Mouse (Mus musculus) hindbrain, embryonic 12.5 days (tissue): ENCODE measurements around the gene 4930556J24Rik. TPM values are rescaled to one million over a fixed set of nuclear protein-coding genes. Genes with fewer than 3 reads are reported as not detected.
"Not testable (repeated sequence)": the region's sequence is repeated elsewhere in the genome, so short reads cannot be mapped to it uniquely, and the experiment has no call there.

Experiments
- ATAC-seq: fragments of 200-750 bp; cut with Nextera tagmentation; 2 replicates; pipeline ENCODE4 v1.8.0; 2017; ENCODE audit warnings: moderate TSS enrichment; ENCODE audit not compliant: low FRiP score
- H3K27ac ChIP-seq: fragments of 300-500 bp; sonication (generic); 2 replicates; pipeline ENCODE4 v1.5.1; 2016; ENCODE audit warnings: mild to moderate bottlenecking
- H3K27me3 ChIP-seq: fragments of 300-500 bp; sonication (generic); 2 replicates; pipeline ENCODE4 v1.6.1; 2016; ENCODE audit warnings: mild to moderate bottlenecking
- H3K36me3 ChIP-seq: fragments of 300-500 bp; sonication (generic); 2 replicates; pipeline ENCODE4 v1.6.1; 2016; ENCODE audit warnings: mild to moderate bottlenecking
- H3K4me1 ChIP-seq: fragments of 300-500 bp; sonication (generic); 2 replicates; pipeline ENCODE4 v1.6.1; 2016
- H3K4me2 ChIP-seq: fragments of 300-500 bp; sonication (generic); replicated peaks from 2 replicates; pipeline ENCODE4 v1.6.1; 2016; ENCODE audit warnings: mild to moderate bottlenecking
- H3K4me3 ChIP-seq: fragments of 300-500 bp; sonication (generic); 2 replicates; pipeline ENCODE4 v1.5.1; 2016; ENCODE audit warnings: mild to moderate bottlenecking
- H3K9ac ChIP-seq: fragments of 300-500 bp; sonication (generic); 2 replicates; pipeline ENCODE4 v1.6.1; 2016; ENCODE audit warnings: mild to moderate bottlenecking, moderate library complexity
- H3K9me3 ChIP-seq: fragments of 300-500 bp; sonication (generic); replicated peaks from 2 replicates; pipeline ENCODE4 v1.6.1; 2016; ENCODE audit warnings: mild to moderate bottlenecking
- WGBS: fragments of 180-500 bp; shearing (Covaris S2); methylation state at CpG from one replicate; pipeline ENCODE4 v1.1.7; 2016; 5-methylcytosine and 5-hydroxymethylcytosine counted together
- polyA plus RNA-seq: library from polyadenylated mRNA; unstranded; fragments of >200 nt; fragmentation: Nextera tagmentation; extraction: Ambion mirVana; gene quantifications from 2 replicates; pipeline ENCODE4 v1.2.1, GENCODE M21; 2016

Gene 4930556J24Rik
- 0.20 and 0.30 TPM in 2 replicates for polyA plus RNA-seq

GRCm38 (mm10) chr11:3976678-3977077 lies at the start of gene 4930556J24Rik:
4930556J24Rik (minus strand) TSS chr11:3976778.
- no peak within 1 kb of the TSS for H3K4me2 ChIP-seq
- peaks cover 96% of the 10 kb centered on the region for H3K36me3 ChIP-seq
- no peaks in the 10 kb centered on the region for H3K9me3 ChIP-seq
- H3K27ac ChIP-seq = no peak within 1 kb of the TSS
- H3K27me3 ChIP-seq = no peaks in the 10 kb centered on the region
- H3K4me1 ChIP-seq = no peaks in the 10 kb centered on the region
- no peak for ATAC-seq
- 95% methylated on average over 6 of the region's 6 CpGs for WGBS
- H3K9ac ChIP-seq = no peak within 1 kb of the TSS
- H3K4me3 ChIP-seq = no peak within 1 kb of the TSS

GRCm38 (mm10) chr11:4023321-4023720 lies 46.7 kb upstream of the 4930556J24Rik start:
- no peak overlapping the region for H3K27ac ChIP-seq
- H3K9ac ChIP-seq = no peak overlapping the region
- no peak overlapping the region for H3K4me2 ChIP-seq
- H3K4me3 ChIP-seq = no peak overlapping the region
- ATAC-seq = no peak
- no peaks in the 10 kb centered on the region for H3K9me3 ChIP-seq
- H3K4me1 ChIP-seq = no peaks in the 10 kb centered on the region
- no peaks in the 10 kb centered on the region for H3K36me3 ChIP-seq
- WGBS = 78% methylated on average over 2 of the region's 2 CpGs
- no peaks in the 10 kb centered on the region for H3K27me3 ChIP-seq

GRCm38 (mm10) chr11:4022111-4022510 lies 45.5 kb upstream of the 4930556J24Rik start:
- WGBS = 92% methylated on average over 13 of the region's 13 CpGs
- not testable (repeated sequence) for H3K4me2 ChIP-seq, H3K9me3 ChIP-seq, H3K27me3 ChIP-seq, H3K36me3 ChIP-seq, H3K27ac ChIP-seq, H3K4me1 ChIP-seq, H3K9ac ChIP-seq, H3K4me3 ChIP-seq, ATAC-seq

GRCm38 (mm10) chr11:4015796-4016195 lies 39.2 kb upstream of the 4930556J24Rik start:
- not testable (repeated sequence) for H3K4me1 ChIP-seq, ATAC-seq, H3K4me2 ChIP-seq, H3K4me3 ChIP-seq, H3K36me3 ChIP-seq, H3K9ac ChIP-seq, H3K27ac ChIP-seq, H3K27me3 ChIP-seq
- 94% methylated on average over 14 of the region's 14 CpGs for WGBS
- H3K9me3 ChIP-seq = peaks cover 10% of the 10 kb centered on the region; the same call in 1 of the 2 replicates

DNA sequence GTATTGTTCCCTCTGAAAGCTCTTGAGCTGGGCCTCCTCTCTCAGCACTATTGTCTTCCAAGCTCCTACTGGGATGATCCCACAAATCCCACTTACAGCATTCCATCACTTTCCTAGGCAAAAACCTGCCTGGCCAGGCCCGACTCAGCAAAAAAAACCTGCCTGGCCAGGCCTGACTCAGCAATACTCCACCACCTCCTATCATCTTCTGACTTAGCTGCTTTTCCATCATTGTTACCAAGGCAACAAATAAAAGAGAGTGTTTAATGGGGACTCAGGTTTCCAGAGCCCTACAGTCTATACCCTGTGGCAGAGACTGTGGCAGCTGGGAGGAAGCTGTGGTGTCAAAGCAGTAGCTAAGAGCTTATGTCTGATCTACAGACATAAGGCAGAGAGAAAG lies 36.0 kb upstream of the 4930556J24Rik start:
- H3K9me3 ChIP-seq = peaks cover 10% of the 10 kb centered on the region; the same call in 1 of the 2 replicates
- H3K4me3 ChIP-seq = no peak overlapping the region
- H3K27me3 ChIP-seq = no peaks in the 10 kb centered on the region
- WGBS = 90% methylated on average over 1 of the region's 1 CpGs
- H3K4me1 ChIP-seq = no peaks in the 10 kb centered on the region
- H3K9ac ChIP-seq = no peak overlapping the region
- H3K4me2 ChIP-seq = no peak overlapping the region
- no peak for ATAC-seq
- no peak overlapping the region for H3K27ac ChIP-seq
- H3K36me3 ChIP-seq = no peaks in the 10 kb centered on the region

DNA sequence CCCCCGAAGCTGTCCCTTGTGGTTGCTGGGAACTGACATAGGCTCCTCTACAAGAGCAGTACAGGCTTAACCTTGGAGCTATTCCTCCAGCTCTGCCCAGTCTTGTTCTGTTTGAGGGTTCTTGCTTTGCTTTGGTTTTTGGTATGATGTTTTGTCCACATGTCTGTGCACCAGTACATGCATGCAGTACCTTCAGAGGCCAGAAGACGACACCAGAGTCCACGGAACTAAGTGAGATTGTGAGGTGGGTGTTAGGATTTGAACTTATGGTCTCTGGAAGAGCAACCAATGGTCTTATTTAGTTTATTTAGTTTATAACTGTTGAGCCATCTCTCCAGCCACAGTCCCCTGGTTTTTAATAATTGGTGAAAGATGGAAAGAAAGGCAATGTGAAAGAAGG lies 29.9 kb upstream of the 4930556J24Rik start:
- no peak for ATAC-seq
- no peaks in the 10 kb centered on the region for H3K36me3 ChIP-seq
- H3K4me1 ChIP-seq = no peaks in the 10 kb centered on the region
- no peak overlapping the region for H3K4me3 ChIP-seq
- no peak overlapping the region for H3K4me2 ChIP-seq
- 81% methylated on average over 3 of the region's 3 CpGs for WGBS
- H3K27ac ChIP-seq = no peak overlapping the region
- H3K9ac ChIP-seq = no peak overlapping the region
- H3K9me3 ChIP-seq = no peaks in the 10 kb centered on the region
- no peaks in the 10 kb centered on the region; the same call in 1 of the 2 replicates for H3K27me3 ChIP-seq

- no peaks in the 10 kb centered on the region for H3K4me1 ChIP-seq
- ATAC-seq = no peak
- H3K27ac ChIP-seq = no peak overlapping the region
- no peaks in the 10 kb centered on the region for H3K9me3 ChIP-seq
- 76% methylated on average over 5 of the region's 5 CpGs for WGBS
- no peaks in the 10 kb centered on the region for H3K36me3 ChIP-seq
- H3K9ac ChIP-seq = no peak overlapping the region
- peaks cover 7% of the 10 kb centered on the region for H3K27me3 ChIP-seq
- no peak overlapping the region for H3K4me2 ChIP-seq
- no peak overlapping the region for H3K4me3 ChIP-seq
These were observed 28.7 kb upstream of the 4930556J24Rik start for GRCm38 (mm10) chr11:4005220-4005805.

DNA sequence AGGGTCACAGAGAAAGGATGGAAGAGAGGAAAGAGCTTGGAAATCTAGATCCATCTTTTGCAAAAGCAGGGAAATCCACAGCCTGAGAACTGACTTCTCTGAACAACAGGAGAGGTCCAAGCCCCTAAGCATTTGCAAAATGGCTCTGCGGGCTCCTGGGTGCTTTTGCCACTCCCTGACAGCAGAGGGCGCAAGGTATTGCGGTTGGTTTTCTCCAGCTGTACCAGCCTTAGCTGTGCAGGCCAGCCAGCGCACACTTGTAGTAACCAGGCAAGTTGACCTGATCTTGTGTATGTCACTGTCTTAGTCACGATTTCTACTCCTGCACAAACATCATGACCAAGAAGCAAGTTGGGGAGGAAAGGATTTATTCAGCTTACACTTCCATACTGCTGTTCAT lies 25.0 kb upstream of the 4930556J24Rik start:
- H3K27ac ChIP-seq = no peak overlapping the region
- no peaks in the 10 kb centered on the region for H3K9me3 ChIP-seq
- H3K9ac ChIP-seq = no peak overlapping the region
- H3K4me1 ChIP-seq = peaks cover 8% of the 10 kb centered on the region
- peaks cover 43% of the 10 kb centered on the region for H3K27me3 ChIP-seq
- H3K4me2 ChIP-seq = no peak overlapping the region
- no peaks in the 10 kb centered on the region for H3K36me3 ChIP-seq
- 9% methylated on average over 5 of the region's 5 CpGs for WGBS
- no peak for ATAC-seq
- no peak overlapping the region for H3K4me3 ChIP-seq

- H3K9ac ChIP-seq = no peak overlapping the region
- H3K27me3 ChIP-seq = peaks cover 44% of the 10 kb centered on the region
- WGBS = 79% methylated on average over 5 of the region's 5 CpGs
These were observed 23.0 kb upstream of the 4930556J24Rik start for GRCm38 (mm10) chr11:3999547-3999946.

GRCm38 (mm10) chr11:3997978-3998720 lies 21.6 kb upstream of the 4930556J24Rik start:
- H3K36me3 ChIP-seq = no peaks in the 10 kb centered on the region
- H3K4me2 ChIP-seq = peak overlapping the region; percentile 54
- WGBS = 6% methylated on average over 66 of the region's 66 CpGs
- H3K4me1 ChIP-seq = peaks cover 8% of the 10 kb centered on the region
- no peaks in the 10 kb centered on the region for H3K9me3 ChIP-seq
- peaks cover 44% of the 10 kb centered on the region for H3K27me3 ChIP-seq
- H3K4me3 ChIP-seq = peak overlapping the region; percentile 30
- H3K27ac ChIP-seq = no peak overlapping the region
- no peak overlapping the region for H3K9ac ChIP-seq
- no peak for ATAC-seq

More at GRCm38 (mm10) chr11:3999547-3999946, 23.0 kb upstream of the 4930556J24Rik start:
- Histone ChIP-seq H3K27ac (no peak overlapping the region), H3K4me1 (peaks cover 8% of the 10 kb centered on the region), H3K36me3 (no peaks in the 10 kb centered on the region), H3K9me3 (no peaks in the 10 kb centered on the region), H3K4me2 (no peak overlapping the region), H3K4me3 (no peak overlapping the region)
- ATAC-seq = no peak

GRCm38 (mm10) chr11:3996840-3997239 lies 20.3 kb upstream of the 4930556J24Rik start:
- Histone ChIP-seq H3K27me3 (peaks cover 44% of the 10 kb centered on the region), H3K4me3 (no peak overlapping the region), H3K36me3 (no peaks in the 10 kb centered on the region), H3K27ac (no peak overlapping the region), H3K4me1 (peaks cover 8% of the 10 kb centered on the region), H3K4me2 (no peak overlapping the region), H3K9ac (no peak overlapping the region), H3K9me3 (no peaks in the 10 kb centered on the region)
- ATAC-seq = no peak
- WGBS = 90% methylated on average over 3 of the region's 3 CpGs

GRCm38 (mm10) chr11:3995511-3995910 lies 18.9 kb upstream of the 4930556J24Rik start:
- no peaks in the 10 kb centered on the region for H3K9me3 ChIP-seq
- H3K27me3 ChIP-seq = peaks cover 40% of the 10 kb centered on the region
- no peak overlapping the region for H3K27ac ChIP-seq
- peaks cover 8% of the 10 kb centered on the region for H3K4me1 ChIP-seq
- H3K4me3 ChIP-seq = no peak overlapping the region
- ATAC-seq = no peak
- 81% methylated on average over 5 of the region's 5 CpGs for WGBS
- no peak overlapping the region for H3K4me2 ChIP-seq
- H3K36me3 ChIP-seq = no peaks in the 10 kb centered on the region
- no peak overlapping the region for H3K9ac ChIP-seq

DNA sequence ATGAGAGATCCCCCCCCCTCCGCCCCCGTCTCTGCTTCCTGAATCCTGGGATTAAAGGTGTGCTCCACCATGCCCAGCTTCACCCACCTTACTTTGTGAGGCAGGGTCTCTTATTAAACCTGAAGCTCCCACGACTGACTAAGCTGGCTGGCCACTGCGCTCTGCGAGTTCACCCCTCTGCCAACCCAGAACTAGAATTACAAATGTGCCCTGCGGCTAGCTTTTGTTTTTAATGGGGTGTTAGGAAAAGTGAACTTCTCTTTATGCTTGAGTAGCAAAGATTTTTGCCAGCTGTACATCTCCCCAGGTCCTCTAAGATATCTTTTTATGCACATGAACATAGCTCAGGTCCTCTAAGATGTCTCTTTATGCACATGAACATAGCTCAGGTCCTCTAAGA lies 17.3 kb upstream of the 4930556J24Rik start:
- ATAC-seq = no peak
- Histone ChIP-seq H3K4me1 (peaks cover 8% of the 10 kb centered on the region), H3K9me3 (no peaks in the 10 kb centered on the region), H3K27ac (no peak overlapping the region), H3K36me3 (no peaks in the 10 kb centered on the region), H3K4me3 (no peak overlapping the region), H3K27me3 (peaks cover 25% of the 10 kb centered on the region), H3K9ac (no peak overlapping the region), H3K4me2 (no peak overlapping the region)
- WGBS = 84% methylated on average over 6 of the region's 6 CpGs
